Mouse (Mus musculus) forebrain, embryonic 16.5 days (tissue): Measurements from ENCODE around the gene Krt27. TPM values are rescaled to one million over a fixed set of nuclear protein-coding genes. Genes with fewer than 3 reads are reported as not detected.

Experiments used
- ATAC-seq: fragments of 200-750 bp; cut with Nextera tagmentation; 2 replicates; pipeline ENCODE4 v1.8.0; 2017; ENCODE audit warnings: mild to moderate bottlenecking, moderate library complexity
- H3K27ac ChIP-seq: fragments of 300-500 bp; sonication (generic); 2 replicates; pipeline ENCODE4 v1.5.1; 2014; ENCODE audit warnings: low read length, control low read depth
- H3K27me3 ChIP-seq: fragments of 300-500 bp; sonication (generic); replicated peaks from 2 replicates; pipeline ENCODE4 v1.6.1; 2014; ENCODE audit warnings: low read length; ENCODE audit not compliant: control insufficient read depth, insufficient read depth
- H3K36me3 ChIP-seq: fragments of 300-500 bp; sonication (generic); 2 replicates; pipeline ENCODE4 v1.6.1; 2014; ENCODE audit not compliant: control insufficient read depth, insufficient read depth
- H3K4me1 ChIP-seq: fragments of 300-500 bp; sonication (generic); replicated peaks from 2 replicates; pipeline ENCODE4 v1.6.1; 2014; ENCODE audit warnings: low read length; ENCODE audit not compliant: control insufficient read depth, insufficient read depth
- H3K4me2 ChIP-seq: fragments of 300-500 bp; sonication (generic); 2 replicates; pipeline ENCODE4 v1.6.1; 2014; ENCODE audit warnings: mild to moderate bottlenecking, low read length, control low read depth
- H3K4me3 ChIP-seq: fragments of 300-500 bp; sonication (generic); replicated peaks from 2 replicates; pipeline ENCODE4 v1.5.1; 2014; ENCODE audit warnings: mild to moderate bottlenecking, low read length, control low read depth
- H3K9ac ChIP-seq: fragments of 300-500 bp; sonication (generic); replicated peaks from 2 replicates; pipeline ENCODE4 v1.6.1; 2014; ENCODE audit warnings: low read depth, low read length, control low read depth
- H3K9me3 ChIP-seq: fragments of 300-500 bp; sonication (generic); 2 replicates; pipeline ENCODE4 v1.6.1; 2016; ENCODE audit warnings: low read length; ENCODE audit not compliant: control insufficient read depth
- WGBS: fragments of 180-500 bp; shearing (Covaris S2); extraction: QIAGEN DNeasy Blood & Tissue Kit; methylation state at CpG from one replicate; pipeline ENCODE4 v1.1.7; 2014; 5-methylcytosine and 5-hydroxymethylcytosine counted together
- polyA plus RNA-seq: library from polyadenylated mRNA; unstranded; fragments of >200 nt; fragmentation: Nextera tagmentation; extraction: Ambion mirVana; gene quantifications from 2 replicates; pipeline ENCODE4 v1.2.1, GENCODE M21; 2015

Krt27 gene
- polyA plus RNA-seq, 1 experiment from 2014 or later, result not detected

GRCm38 (mm10) chr11:99307579-99307978 is 43.3 kb downstream of the Krt27 start:
- 36% methylated on average over 2 of the region's 2 CpGs for WGBS
- H3K27ac ChIP-seq, result no peak overlapping the region
- no peak overlapping the region for H3K4me3 ChIP-seq
- H3K4me1 ChIP-seq, result no peaks in the 10 kb centered on the region
- no peaks in the 10 kb centered on the region for H3K9me3 ChIP-seq
- no peaks in the 10 kb centered on the region for H3K27me3 ChIP-seq
- H3K36me3 ChIP-seq, result no peaks in the 10 kb centered on the region
- ATAC-seq, result no peak
- no peak overlapping the region for H3K4me2 ChIP-seq
- no peak overlapping the region for H3K9ac ChIP-seq

Other genes with a start within 250 kb of the Krt27 start
- 0.16 TPM in 1 of 2 replicates, not detected in the other for gene Ccr7, start 196.0 kb downstream of the Krt27 start, polyA plus RNA-seq
- 351 and 398 TPM in 2 replicates for gene Smarce1, start 120.1 kb downstream of the Krt27 start, polyA plus RNA-seq
- 2.6 and 3.9 TPM in 2 replicates for gene Krt222, start 107.0 kb downstream of the Krt27 start, polyA plus RNA-seq
- gene Krt24, start 65.8 kb downstream of the Krt27 start, polyA plus RNA-seq, result 0.18 TPM in 1 of 2 replicates, not detected in the other
- gene Krt25, start 28.2 kb downstream of the Krt27 start, polyA plus RNA-seq, result not detected in 2 replicates
- gene Krt26, start 13.1 kb downstream of the Krt27 start, polyA plus RNA-seq, result 0.08 TPM in 1 of 2 replicates, not detected in the other
- not detected in 2 replicates for gene Krt28, start 23.8 kb upstream of the Krt27 start, polyA plus RNA-seq
- 24.1 and 25.3 TPM in 2 replicates for gene Krt10, start 38.3 kb upstream of the Krt27 start, polyA plus RNA-seq
- gene Krt12, start 71.2 kb upstream of the Krt27 start, polyA plus RNA-seq, result 0.18 and 0.24 TPM in 2 replicates
- not detected in 2 replicates for gene Krt20, start 87.0 kb upstream of the Krt27 start, polyA plus RNA-seq
- gene Krt23, start 142.0 kb upstream of the Krt27 start, polyA plus RNA-seq, result 0.15 TPM in 1 of 2 replicates, not detected in the other
- gene Krt39, start 170.2 kb upstream of the Krt27 start, polyA plus RNA-seq, result not detected in 2 replicates
- not detected in 2 replicates for gene Krt40, start 192.1 kb upstream of the Krt27 start, polyA plus RNA-seq
- gene Krtap3-3, start 199.8 kb upstream of the Krt27 start, polyA plus RNA-seq, result not detected in 2 replicates
- gene Krtap3-2, start 205.7 kb upstream of the Krt27 start, polyA plus RNA-seq, result not detected in 2 replicates
- not detected in 2 replicates for gene Gm11939, start 208.4 kb upstream of the Krt27 start, polyA plus RNA-seq
- gene Krtap3-1, start 215.5 kb upstream of the Krt27 start, polyA plus RNA-seq, result not detected in 2 replicates
- gene Krtap1-5, start 229.9 kb upstream of the Krt27 start, polyA plus RNA-seq, result not detected in 2 replicates
- gene Krtap1-4, start 232.6 kb upstream of the Krt27 start, polyA plus RNA-seq, result not detected in 2 replicates
- gene Krtap1-3, start 240.2 kb upstream of the Krt27 start, polyA plus RNA-seq, result not detected in 2 replicates
- not detected in 2 replicates for gene Krtap9-3, start 247.0 kb upstream of the Krt27 start, polyA plus RNA-seq